Mouse (Mus musculus): ENCODE results near the gene Retsat. TPM values are rescaled to one million over a fixed set of nuclear protein-coding genes. Genes with fewer than 3 reads are reported as not detected.

Gene Retsat
- polyA plus RNA-seq, 1 experiment from 2014 or later: 5.0 TPM

DNA sequence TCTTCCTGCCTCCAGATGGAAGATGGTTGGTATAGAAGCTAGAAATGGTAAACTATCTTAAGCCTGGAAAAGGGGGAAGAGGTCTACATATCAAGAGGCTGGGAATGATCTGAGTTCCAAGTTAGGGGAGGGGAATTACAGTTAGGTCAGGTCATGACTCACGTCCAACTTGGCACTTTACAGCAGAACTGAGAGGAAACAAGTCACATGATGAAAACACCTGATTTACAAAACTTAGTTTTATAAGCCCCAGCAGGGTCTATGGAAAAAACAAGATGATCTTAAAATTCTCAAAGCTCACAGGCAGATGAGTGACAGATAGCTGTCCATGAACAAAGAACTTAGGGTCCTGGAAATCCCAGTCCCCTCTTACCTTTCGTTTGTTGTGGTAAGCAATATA is 16.9 kb downstream of the Retsat start:
- no peaks in the 10 kb centered on the region for H3K9me3 ChIP-seq (ENCODE audit: control insufficient read depth, low read length)
- WGBS: 82% methylated on average over 2 of the region's 2 CpGs
- peak overlapping the region; percentile 78 for H3K4me3 ChIP-seq (ENCODE audit: low read depth, low read length)
- peaks cover 8% of the 10 kb centered on the region; the same call in 1 of the 2 replicates for H3K36me3 ChIP-seq (ENCODE audit: control insufficient read depth, insufficient read depth, low read length)
- H3K4me2 ChIP-seq: peak overlapping the region; percentile 95
- ATAC-seq (ENCODE audit: low FRiP score) (no peak), DNase-seq (ENCODE audit: low spot score, missing footprints) (no peak)
- H3K27me3 ChIP-seq (ENCODE audit: control insufficient read depth, insufficient read depth, low read length): no peaks in the 10 kb centered on the region
- no peak overlapping the region for H3K27ac ChIP-seq (ENCODE audit: low read depth, low read length)
- H3K4me1 ChIP-seq (ENCODE audit: control insufficient read depth, insufficient read depth, low read length): peaks cover 17% of the 10 kb centered on the region
- peak overlapping the region; percentile 67 for H3K9ac ChIP-seq (ENCODE audit: low read length)

DNA sequence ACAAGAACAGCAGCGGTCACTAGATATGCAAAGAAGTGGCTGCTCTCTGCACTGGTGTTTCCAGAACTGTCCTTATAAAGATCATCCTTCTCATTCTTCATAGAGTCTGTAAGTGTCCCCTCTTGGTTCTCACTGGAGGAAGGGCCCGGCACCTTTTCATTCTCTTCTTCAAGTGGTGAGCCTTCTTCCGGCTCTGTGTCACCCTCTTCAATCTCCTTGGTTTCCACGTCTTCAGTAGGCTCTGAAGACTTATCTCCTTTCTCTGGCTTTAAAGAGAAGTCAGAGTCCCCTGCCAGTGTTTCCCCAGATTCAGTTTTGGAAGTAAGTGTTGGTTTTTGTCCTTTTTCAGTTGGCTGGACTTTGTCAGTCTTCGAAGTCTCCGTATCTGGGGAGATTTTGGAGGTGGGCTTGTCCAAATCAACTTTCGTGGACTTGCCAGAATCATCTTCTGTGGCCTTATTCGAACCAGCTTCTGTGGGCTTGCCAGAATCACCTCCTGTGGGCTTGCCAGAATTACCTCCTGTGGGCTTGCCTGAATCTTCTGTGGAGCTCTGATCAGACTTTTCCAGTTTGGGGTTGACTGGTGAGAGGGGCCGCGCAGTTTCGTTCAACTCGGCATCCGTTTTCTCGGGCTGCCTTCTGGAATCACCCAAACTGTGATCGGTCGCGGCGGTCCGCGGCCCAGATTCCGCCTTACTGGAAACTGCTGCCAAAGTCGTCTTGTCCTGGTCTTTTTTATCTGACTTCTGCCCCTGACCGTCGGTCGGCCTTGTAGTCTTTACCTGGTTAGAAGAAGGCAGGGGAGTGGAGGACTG is 17.5 kb downstream of the Retsat start:
- WGBS: 30% methylated on average over 25 of the region's 25 CpGs
- ATAC-seq (ENCODE audit: low FRiP score): peak; percentile 1; the same call in 1 of the 2 replicates
- H3K4me1 ChIP-seq (ENCODE audit: control insufficient read depth, insufficient read depth, low read length): peaks cover 17% of the 10 kb centered on the region
- H3K27ac ChIP-seq (ENCODE audit: low read depth, low read length): no peak overlapping the region
- peaks cover 5% of the 10 kb centered on the region; the same call in 1 of the 2 replicates for H3K36me3 ChIP-seq (ENCODE audit: control insufficient read depth, insufficient read depth, low read length)
- H3K4me3 ChIP-seq (ENCODE audit: low read depth, low read length): peak overlapping the region; percentile 78
- DNase-seq (ENCODE audit: low spot score, missing footprints): peak; percentile 85
- H3K27me3 ChIP-seq (ENCODE audit: control insufficient read depth, insufficient read depth, low read length): no peaks in the 10 kb centered on the region
- H3K9ac ChIP-seq (ENCODE audit: low read length): peak overlapping the region; percentile 67
- H3K9me3 ChIP-seq (ENCODE audit: control insufficient read depth, low read length): no peaks in the 10 kb centered on the region
- H3K4me2 ChIP-seq: peak overlapping the region; percentile 95

- H3K4me3 ChIP-seq (ENCODE audit: low read depth, low read length): peak within 1 kb of the TSS; percentile 78
- under 1% methylated on average over 39 of the region's 41 CpGs for WGBS
- peak within 1 kb of the TSS; percentile 95 for H3K4me2 ChIP-seq
- peak; percentile 99 for DNase-seq (ENCODE audit: low spot score, missing footprints)
- H3K9ac ChIP-seq (ENCODE audit: low read length): peak within 1 kb of the TSS; percentile 67
- H3K27ac ChIP-seq (ENCODE audit: low read depth, low read length): peak within 1 kb of the TSS; percentile 64
- H3K27me3 ChIP-seq (ENCODE audit: control insufficient read depth, insufficient read depth, low read length): no peaks in the 10 kb centered on the region
- ATAC-seq (ENCODE audit: low FRiP score): peak; percentile 98
- peaks cover 17% of the 10 kb centered on the region for H3K4me1 ChIP-seq (ENCODE audit: control insufficient read depth, insufficient read depth, low read length)
- peaks cover 1% of the 10 kb centered on the region; the same call in 1 of the 2 replicates for H3K36me3 ChIP-seq (ENCODE audit: control insufficient read depth, insufficient read depth, low read length)
- no peaks in the 10 kb centered on the region for H3K9me3 ChIP-seq (ENCODE audit: control insufficient read depth, low read length)
Observed at GRCm38 (mm10) chr6:72616643-72617288, 18.5 kb downstream of the Retsat start, which contains the start of gene Tgoln1. TSS of gene Tgoln1 (minus strand) at chr6:72617000.

DNA sequence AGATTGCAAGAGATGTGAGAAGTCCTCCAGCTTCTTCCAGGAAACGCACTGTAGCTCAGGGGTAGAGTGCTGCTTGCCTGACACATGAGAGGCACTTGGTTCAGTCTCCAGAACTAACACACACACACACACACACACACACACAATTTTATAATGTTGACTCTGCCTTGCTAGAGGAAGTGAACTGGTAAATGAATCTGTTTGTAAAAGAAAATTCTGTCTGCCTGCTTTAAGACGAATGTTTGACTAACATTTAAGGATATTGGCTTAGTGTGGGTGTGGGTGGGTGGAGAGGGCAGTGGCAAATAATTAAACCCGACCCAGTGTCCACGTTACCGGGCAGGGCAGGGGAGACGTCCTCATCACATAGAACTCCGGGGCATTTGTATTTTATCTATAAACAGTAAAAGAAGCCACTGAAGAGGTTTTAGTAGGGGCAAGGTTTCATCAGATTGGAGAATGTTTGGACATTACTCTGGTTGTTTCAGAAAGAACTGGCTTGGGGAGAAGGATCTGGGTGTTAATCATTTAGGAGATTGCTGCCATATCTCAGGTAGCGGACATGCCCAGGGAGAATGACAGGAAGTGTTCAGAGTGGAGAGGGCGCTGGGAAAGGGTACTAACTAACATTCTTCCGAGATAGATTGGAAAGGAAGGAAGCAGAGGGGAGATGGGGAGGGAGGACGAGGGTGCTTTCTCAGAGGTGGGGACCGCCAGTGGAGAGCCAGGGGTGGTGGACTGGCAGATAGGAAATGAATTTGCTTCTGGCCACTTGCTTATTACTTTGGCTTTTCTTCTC is 21.7 kb downstream of the Retsat start:
- Histone ChIP-seq H3K4me1 (ENCODE audit: control insufficient read depth, insufficient read depth, low read length) (peaks cover 16% of the 10 kb centered on the region), H3K4me2 (no peak overlapping the region), H3K36me3 (ENCODE audit: control insufficient read depth, insufficient read depth, low read length) (no peaks in the 10 kb centered on the region), H3K27ac (ENCODE audit: low read depth, low read length) (no peak overlapping the region), H3K9me3 (ENCODE audit: control insufficient read depth, low read length) (no peaks in the 10 kb centered on the region), H3K4me3 (ENCODE audit: low read depth, low read length) (no peak overlapping the region), H3K27me3 (ENCODE audit: control insufficient read depth, insufficient read depth, low read length) (no peaks in the 10 kb centered on the region), H3K9ac (ENCODE audit: low read length) (no peak overlapping the region)
- WGBS: 63% methylated on average over 12 of the region's 12 CpGs
- no peak for ATAC-seq (ENCODE audit: low FRiP score)
- DNase-seq (ENCODE audit: low spot score, missing footprints): no peak

GRCm38 (mm10) chr6:72620920-72621319 is 22.6 kb downstream of the Retsat start:
- Histone ChIP-seq H3K4me1 (ENCODE audit: control insufficient read depth, insufficient read depth, low read length) (peaks cover 6% of the 10 kb centered on the region), H3K36me3 (ENCODE audit: control insufficient read depth, insufficient read depth, low read length) (no peaks in the 10 kb centered on the region), H3K4me2 (no peak overlapping the region), H3K27ac (ENCODE audit: low read depth, low read length) (no peak overlapping the region), H3K9me3 (ENCODE audit: control insufficient read depth, low read length) (no peaks in the 10 kb centered on the region), H3K4me3 (ENCODE audit: low read depth, low read length) (no peak overlapping the region), H3K27me3 (ENCODE audit: control insufficient read depth, insufficient read depth, low read length) (no peaks in the 10 kb centered on the region), H3K9ac (ENCODE audit: low read length) (no peak overlapping the region)
- whole genome bisulfite sequencing: 85% methylated on average over 5 of the region's 5 CpGs
- ATAC-seq (ENCODE audit: low FRiP score) (no peak), DNase-seq (ENCODE audit: low spot score, missing footprints) (no peak)

- Histone ChIP-seq H3K27me3 (ENCODE audit: control insufficient read depth, insufficient read depth, low read length) (no peaks in the 10 kb centered on the region), H3K9me3 (ENCODE audit: control insufficient read depth, low read length) (no peaks in the 10 kb centered on the region), H3K4me1 (ENCODE audit: control insufficient read depth, insufficient read depth, low read length) (no peaks in the 10 kb centered on the region), H3K9ac (ENCODE audit: low read length) (no peak overlapping the region), H3K4me2 (no peak overlapping the region), H3K36me3 (ENCODE audit: control insufficient read depth, insufficient read depth, low read length) (no peaks in the 10 kb centered on the region; the same call in 1 of the 2 replicates), H3K4me3 (ENCODE audit: low read depth, low read length) (no peak overlapping the region), H3K27ac (ENCODE audit: low read depth, low read length) (no peak overlapping the region)
- WGBS: 58% methylated on average over 3 of the region's 3 CpGs
- ATAC-seq (ENCODE audit: low FRiP score) (no peak), DNase-seq (ENCODE audit: low spot score, missing footprints) (no peak)
Observed at GRCm38 (mm10) chr6:72622917-72623316, 24.6 kb downstream of the Retsat start.

- Histone ChIP-seq H3K4me2 (no peak overlapping the region), H3K4me3 (ENCODE audit: low read depth, low read length) (no peak overlapping the region), H3K27ac (ENCODE audit: low read depth, low read length) (no peak overlapping the region), H3K27me3 (ENCODE audit: control insufficient read depth, insufficient read depth, low read length) (no peaks in the 10 kb centered on the region), H3K4me1 (ENCODE audit: control insufficient read depth, insufficient read depth, low read length) (no peaks in the 10 kb centered on the region), H3K9me3 (ENCODE audit: control insufficient read depth, low read length) (no peaks in the 10 kb centered on the region), H3K36me3 (ENCODE audit: control insufficient read depth, insufficient read depth, low read length) (no peaks in the 10 kb centered on the region; the same call in 1 of the 2 replicates), H3K9ac (ENCODE audit: low read length) (no peak overlapping the region)
- no peak for ATAC-seq (ENCODE audit: low FRiP score)
- 90% methylated on average over 8 of the region's 8 CpGs for WGBS
- DNase-seq (ENCODE audit: low spot score, missing footprints): no peak
Observed at GRCm38 (mm10) chr6:72623661-72624402, 25.6 kb downstream of the Retsat start.

GRCm38 (mm10) chr6:72626391-72626790 is 28.1 kb downstream of the Retsat start:
- no peak overlapping the region for H3K4me2 ChIP-seq
- DNase-seq (ENCODE audit: low spot score, missing footprints) (no peak), ATAC-seq (ENCODE audit: low FRiP score) (no peak)
- H3K27ac ChIP-seq (ENCODE audit: low read depth, low read length): no peak overlapping the region
- no peaks in the 10 kb centered on the region for H3K9me3 ChIP-seq (ENCODE audit: control insufficient read depth, low read length)
- H3K4me3 ChIP-seq (ENCODE audit: low read depth, low read length): no peak overlapping the region
- no peaks in the 10 kb centered on the region for H3K27me3 ChIP-seq (ENCODE audit: control insufficient read depth, insufficient read depth, low read length)
- H3K36me3 ChIP-seq (ENCODE audit: control insufficient read depth, insufficient read depth, low read length): peaks cover 3% of the 10 kb centered on the region
- WGBS: 89% methylated on average over 7 of the region's 7 CpGs
- H3K9ac ChIP-seq (ENCODE audit: low read length): no peak overlapping the region
- H3K4me1 ChIP-seq (ENCODE audit: control insufficient read depth, insufficient read depth, low read length): no peaks in the 10 kb centered on the region
